Mouse (Mus musculus) kidney, adult 18-20 months (tissue): Measurements from ENCODE around the gene Tas2r116.

Source experiments
- DNase-seq: peaks from one replicate; pipeline ENCODE4 v3.0.0; 2021

The Tas2r116 gene

DNA sequence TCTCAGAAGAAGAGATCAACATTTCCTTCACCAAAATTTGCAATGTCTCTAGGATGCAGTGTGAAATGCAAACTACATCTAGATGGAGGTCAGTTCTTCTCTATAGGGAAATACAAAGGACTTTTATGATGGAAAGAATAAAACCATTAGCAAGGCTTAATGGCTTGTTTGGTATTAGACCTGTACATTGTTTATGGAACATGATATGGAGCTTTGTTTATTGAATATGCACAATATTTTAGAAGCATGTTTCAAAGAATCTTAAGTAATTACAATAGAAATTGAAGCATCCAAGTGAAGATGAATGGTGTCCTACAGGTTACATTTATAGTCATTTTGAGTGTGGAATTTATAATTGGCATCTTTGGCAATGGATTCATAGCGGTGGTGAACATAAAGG is at the start of gene Tas2r116:
Gene Tas2r116, plus strand, starts transcription at position 301 of the 400 bp plus-strand sequence.
- DNase-seq = no peak

DNA sequence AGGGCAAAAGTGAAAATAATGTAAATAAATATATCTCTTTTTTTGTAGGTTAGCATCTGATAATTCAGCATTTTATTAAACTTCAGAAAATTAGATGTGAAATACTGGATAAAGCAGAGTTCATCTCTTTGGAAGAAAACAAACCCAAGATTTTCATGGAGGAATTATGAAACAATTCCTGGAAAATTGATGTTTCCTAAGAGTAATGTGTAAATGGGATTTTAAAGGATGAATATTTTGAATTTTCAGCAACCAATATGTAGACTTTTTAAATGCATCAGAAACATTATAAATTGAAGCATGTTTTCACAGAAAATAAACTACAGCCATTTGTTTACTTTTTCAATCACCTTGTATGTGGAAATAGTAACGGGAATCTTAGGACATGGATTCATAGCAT is 8.4 kb upstream of the Tas2r116 start, which contains the start of gene Tas2r123:
Gene Tas2r123, plus strand, starts transcription at position 301 of the 400 bp plus-strand sequence.
- DNase-seq = no peak

DNA sequence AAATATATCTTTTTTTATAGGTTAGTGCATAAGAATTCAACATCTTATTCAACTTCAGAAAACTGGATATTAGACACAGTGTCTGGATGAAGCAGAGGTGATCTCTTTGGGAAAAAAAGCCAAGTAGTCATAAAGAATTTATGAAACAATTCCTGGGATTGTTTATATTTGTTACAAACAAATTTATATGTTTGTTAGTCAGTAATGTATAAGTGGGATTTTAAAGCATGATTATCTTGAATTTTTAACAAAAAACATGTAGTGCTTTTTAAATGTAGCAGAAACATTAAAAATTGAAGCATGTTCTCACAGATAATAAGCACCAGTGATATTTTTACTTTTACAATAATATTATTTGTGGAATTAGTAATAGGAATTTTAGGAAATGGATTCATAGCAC is 12.5 kb downstream of the Tas2r116 start, which contains the start of gene Tas2r110:
Gene Tas2r110, plus strand, starts transcription at position 301 of the 400 bp plus-strand sequence.
- no peak for DNase-seq

DNA sequence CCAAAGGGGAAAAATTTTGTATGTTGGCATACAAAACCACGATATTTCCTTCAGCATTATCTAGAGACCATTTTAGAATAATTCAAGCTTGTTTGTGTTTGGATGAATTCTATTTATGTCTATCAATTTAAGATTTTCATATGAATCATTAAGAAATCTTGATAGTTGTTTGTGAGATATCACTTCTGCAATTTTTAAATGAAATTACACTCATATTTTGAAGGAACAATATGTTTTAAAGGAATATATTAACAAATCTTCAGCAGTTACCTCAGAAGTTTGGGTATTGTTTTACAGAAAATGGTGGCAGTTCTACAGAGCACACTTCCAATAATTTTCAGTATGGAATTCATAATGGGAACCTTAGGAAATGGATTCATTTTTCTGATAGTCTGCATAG is 37.5 kb downstream of the Tas2r116 start, which contains the start of gene Tas2r113:
Gene Tas2r113, plus strand, starts transcription at position 301 of the 400 bp plus-strand sequence.
- no peak for DNase-seq
